In the genomic region with DNA sequence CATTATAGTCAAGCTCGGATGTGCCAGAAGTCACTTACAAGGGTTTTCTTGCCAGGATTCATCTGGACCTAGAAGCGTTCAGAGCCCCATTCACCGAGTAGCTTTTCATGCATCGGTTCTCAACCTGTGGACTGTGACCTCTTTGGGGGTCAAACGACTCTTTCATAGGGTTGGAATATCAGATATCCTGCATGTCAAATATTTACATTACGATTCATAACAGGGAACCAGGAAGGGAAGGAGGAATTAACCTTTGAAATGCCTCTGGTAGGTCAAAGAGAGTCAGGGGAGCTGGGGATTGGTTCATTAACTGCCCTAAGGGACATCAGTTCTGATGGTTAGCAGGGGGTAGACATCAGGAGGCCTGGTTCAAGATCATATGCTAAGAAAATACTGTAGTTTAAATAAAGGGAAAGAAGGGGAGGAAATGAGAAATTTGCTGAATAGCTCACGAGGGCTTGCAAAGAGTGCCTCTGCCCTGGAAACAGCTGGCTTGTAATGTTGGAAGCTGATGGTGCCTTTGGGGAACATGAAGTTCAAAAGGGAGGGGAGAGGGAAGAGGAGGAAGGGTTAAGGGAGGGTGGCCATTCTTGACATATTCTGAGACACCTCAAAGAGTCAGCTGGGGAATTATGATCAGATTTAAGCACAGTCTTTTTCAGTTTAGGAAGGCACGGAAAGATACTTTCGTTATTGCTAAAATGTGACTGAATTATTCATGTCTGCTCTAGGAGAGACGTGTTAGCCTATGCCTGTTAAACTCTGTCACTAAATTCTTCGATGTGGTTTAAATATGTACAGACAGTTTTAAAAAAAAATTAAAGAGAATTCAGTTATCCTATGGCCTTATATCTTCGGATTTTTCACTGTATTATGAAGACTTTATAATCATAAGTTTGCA, we compare ENCODE assay signal across 25 mouse cellular contexts.
DNase-seq lines count a peak whose midpoint lies in the region; ATAC-seq and TF ChIP-seq lines count a peak whose summit lies in the region.
"Had no signal": no experiment of that assay in that cellular context is flagged by ENCODE, and none has a peak within 500 bp of the region (broad histone marks: within the 10 kb centered on the region; RNA-seq: fewer than 3 reads in every experiment).

No protein-coding gene starts in this region.

- H3K9me3 ChIP-seq in midbrain, embryonic 16.5 days (replicated peaks; ENCODE audit: control insufficient read depth, low read length, poor library complexity, severe bottlenecking), result no peaks in the 10 kb centered on the region
- no peaks in the 10 kb centered on the region for H3K9me3 ChIP-seq in midbrain, embryonic 14.5 days (ENCODE audit: control insufficient read depth, low read length)
- H3K9me3 ChIP-seq in embryonic facial prominence, embryonic 15.5 days (replicated peaks), result no peaks in the 10 kb centered on the region
- H3K9me3 ChIP-seq: forebrain, embryonic 13.5 days; G1E; heart, embryonic 13.5 days; limb, embryonic 15.5 days; lung, embryonic 15.5 days; midbrain, embryonic 12.5 days had no signal

- intact Hi-C loops in gastrocnemius, adult 2 months (cut with DNase I), result no loop called here
- intact Hi-C loops in gastrocnemius, postnatal 36 days (cut with DNase I), result no loop called here

- H3K4me1 ChIP-seq in midbrain, embryonic 16.5 days (ENCODE audit: control insufficient read depth, insufficient read depth, low read length), result peaks cover 7% of the 10 kb centered on the region
- H3K4me1 ChIP-seq in midbrain, embryonic 14.5 days (ENCODE audit: control insufficient read depth, insufficient read depth, low read length), result peaks cover 7% of the 10 kb centered on the region
- H3K4me1 ChIP-seq in embryonic facial prominence, embryonic 15.5 days, result peaks cover 16% of the 10 kb centered on the region

- peak overlapping the region; percentile 35 for H3K4me3 ChIP-seq in gastrocnemius, adult 2 months
- H3K4me3 ChIP-seq in midbrain, embryonic 16.5 days (ENCODE audit: low read depth, low read length), result no peak overlapping the region
- H3K4me3 ChIP-seq in midbrain, embryonic 14.5 days (replicated peaks; ENCODE audit: low read depth, low read length), result no peak overlapping the region
- H3K4me3 ChIP-seq in embryonic facial prominence, embryonic 15.5 days (replicated peaks), result 0 out of 2 replicates have a peak overlapping the region, but pooled peaks have one; percentile 14
- H3K4me3 ChIP-seq: forebrain, embryonic 13.5 days; heart, embryonic 13.5 days; limb, embryonic 15.5 days; lung, embryonic 15.5 days; midbrain, embryonic 12.5 days had no signal

- WGBS in midbrain, embryonic 16.5 days, result 64% methylated on average over 12 of the region's 12 CpGs
- WGBS in midbrain, embryonic 14.5 days, result 73% methylated on average over 12 of the region's 12 CpGs
- 42% methylated on average over 12 of the region's 12 CpGs for WGBS in embryonic facial prominence, embryonic 15.5 days

- H3K27me3 ChIP-seq in midbrain, embryonic 16.5 days (ENCODE audit: control insufficient read depth, insufficient read depth, low read depth, low read length), result no peaks in the 10 kb centered on the region
- H3K27me3 ChIP-seq in midbrain, embryonic 14.5 days (ENCODE audit: control insufficient read depth, insufficient read depth, low read length), result no peaks in the 10 kb centered on the region
- no peaks in the 10 kb centered on the region for H3K27me3 ChIP-seq in embryonic facial prominence, embryonic 15.5 days
- H3K27me3 ChIP-seq: forebrain, embryonic 13.5 days; lung, embryonic 15.5 days; Patski had no signal

- TF ChIP-seq CTCF in gastrocnemius, adult 2 months (IDR thresholded peaks at IDR 0.05), result no peak

- no peak overlapping the region for H3K9ac ChIP-seq in midbrain, embryonic 16.5 days (ENCODE audit: low read depth, low read length)
- no peak overlapping the region for H3K9ac ChIP-seq in midbrain, embryonic 14.5 days (replicated peaks; ENCODE audit: low read length)
- no peak overlapping the region for H3K9ac ChIP-seq in embryonic facial prominence, embryonic 15.5 days
- H3K9ac ChIP-seq: forebrain, embryonic 13.5 days; heart, embryonic 13.5 days; limb, embryonic 15.5 days; liver, embryonic 14.5 days; lung, embryonic 15.5 days; midbrain, embryonic 12.5 days had no signal

- no peak for DNase-seq in gastrocnemius, adult 2 months
- DNase-seq in gastrocnemius, postnatal 36 days, result no peak
- no peak for DNase-seq in midbrain, embryonic 14.5 days
- DNase-seq in left cerebral cortex, adult 11 months (ENCODE audit: low spot score), result no peak
- DNase-seq: cerebellum, adult 11-12 months; cerebellum, postnatal 14 days; gastrocnemius, postnatal 10 days; heart, adult 18-20 months; heart, postnatal 14 days; kidney, adult 8-10 months; kidney, postnatal 10 days; lung, postnatal 4 days; right cerebral cortex, postnatal 4 days; thymus, postnatal 25 days had no signal

- H3K27ac ChIP-seq in gastrocnemius, adult 2 months, result peak overlapping the region; percentile 35; the same call in 1 of the 2 replicates
- no peak overlapping the region for H3K27ac ChIP-seq in midbrain, embryonic 16.5 days (ENCODE audit: low read length)
- H3K27ac ChIP-seq in midbrain, embryonic 14.5 days (replicated peaks; ENCODE audit: low read depth, low read length), result no peak overlapping the region
- H3K27ac ChIP-seq in embryonic facial prominence, embryonic 15.5 days (replicated peaks), result no peak overlapping the region; the same call in 1 of the 2 replicates
- H3K27ac ChIP-seq: forebrain, embryonic 13.5 days; heart, embryonic 13.5 days; limb, embryonic 15.5 days; liver, embryonic 14.5 days; lung, embryonic 15.5 days; midbrain, embryonic 12.5 days had no signal

- no peak overlapping the region for H3K4me2 ChIP-seq in midbrain, embryonic 16.5 days (ENCODE audit: low read length)
- H3K4me2 ChIP-seq in midbrain, embryonic 14.5 days (ENCODE audit: low read length), result no peak overlapping the region
- peak overlapping the region; percentile 34 for H3K4me2 ChIP-seq in embryonic facial prominence, embryonic 15.5 days (replicated peaks)
- H3K4me2 ChIP-seq: forebrain, embryonic 13.5 days; heart, embryonic 13.5 days; limb, embryonic 15.5 days; lung, embryonic 15.5 days; midbrain, embryonic 12.5 days had no signal

- peak; percentile 52 for ATAC-seq in midbrain, embryonic 16.5 days
- ATAC-seq in midbrain, embryonic 14.5 days (ENCODE audit: low FRiP score, low TSS enrichment), result no peak
- ATAC-seq in embryonic facial prominence, embryonic 15.5 days (ENCODE audit: insufficient number of reproducible peaks, low FRiP score, low TSS enrichment, low read depth), result no peak
- no peak for ATAC-seq in megakaryocyte, adult 5-6 weeks (ENCODE audit: poor library complexity, severe bottlenecking)
- ATAC-seq: forebrain, embryonic 13.5 days; Patski had no signal

- no peaks in the 10 kb centered on the region for H3K36me3 ChIP-seq in midbrain, embryonic 16.5 days (ENCODE audit: control insufficient read depth, insufficient read depth, low read length)
- no peaks in the 10 kb centered on the region for H3K36me3 ChIP-seq in midbrain, embryonic 14.5 days (ENCODE audit: control insufficient read depth, insufficient read depth, low read length)
- H3K36me3 ChIP-seq in embryonic facial prominence, embryonic 15.5 days, result no peaks in the 10 kb centered on the region
- H3K36me3 ChIP-seq: G1E; heart, embryonic 13.5 days; limb, embryonic 15.5 days; lung, embryonic 15.5 days; midbrain, embryonic 12.5 days had no signal

Comparison
In these comparisons a context has a peak if more than half of its experiments do, and no peak if none do; other contexts are left out.
1. H3K4me3 ChIP-seq: peak in gastrocnemius, adult 2 months (single experiment) and embryonic facial prominence, embryonic 15.5 days (single experiment); none in midbrain, embryonic 16.5 days (single experiment) and midbrain, embryonic 14.5 days (single experiment).